Mouse (Mus musculus): ENCODE measurements around the gene Nmbr.

Gene Nmbr

GRCm38 (mm10) chr10:14705072-14706066 lies at the start of gene Nmbr, which contains the start of gene Vta1:
Nmbr (plus strand) TSS chr10:14705591.
Vta1 (minus strand) TSS chr10:14705560.
- CTCF ChIA-PET, result interaction anchor here in 1 of 4 experiments (1.0 kb wide), 1 partner anchor 301 kb away, joined by 5 read pairs; no protein-coding TSS in a partner anchor
- POLR2A ChIA-PET, result interaction anchor here in 1 of 4 experiments (0.6 kb wide), 1 partner anchor 23 kb away, joined by 3 read pairs; no protein-coding TSS in a partner anchor

GRCm38 (mm10) chr10:14660875-14661274 lies 44.5 kb upstream of the Nmbr start:
- POLR2A ChIA-PET, result no interaction called here
- CTCF ChIA-PET, result no interaction called here

GRCm38 (mm10) chr10:14666147-14666546 lies 39.2 kb upstream of the Nmbr start:
- ChIA-PET CTCF (no interaction called here), POLR2A (no interaction called here)

- POLR2A ChIA-PET, result interaction anchor here in 1 of 4 experiments (1.2 kb wide), 1 partner anchor 11 kb away, joined by 4 read pairs; no protein-coding TSS in a partner anchor
- CTCF ChIA-PET, result interaction anchor here in 3 of 4 experiments (0.6 to 2.4 kb wide), 7 partner anchors 12 to 345 kb away, joined by 3 to 15 read pairs (median 4); no protein-coding TSS in a partner anchor
Observed at GRCm38 (mm10) chr10:14685663-14686062, 19.7 kb upstream of the Nmbr start.

GRCm38 (mm10) chr10:14688785-14689442 lies 16.5 kb upstream of the Nmbr start:
- CTCF ChIA-PET, result no interaction called here
- POLR2A ChIA-PET, result no interaction called here

- ChIA-PET POLR2A (interaction anchor here in 2 of 4 experiments (1.1 to 1.3 kb wide), 2 partner anchors 10 to 12 kb away, joined by 3 read pairs; no protein-coding TSS in a partner anchor), CTCF (interaction anchor here in 1 of 4 experiments (1.1 kb wide), 1 partner anchor 299 kb away, joined by 3 read pairs; no protein-coding TSS in a partner anchor)
Observed at GRCm38 (mm10) chr10:14690349-14690748, 15.0 kb upstream of the Nmbr start.

GRCm38 (mm10) chr10:14703239-14703638 lies 2.2 kb upstream of the Nmbr start:
- ChIA-PET CTCF (no interaction called here), POLR2A (interaction anchor here in 2 of 4 experiments (1.2 to 1.5 kb wide), 2 partner anchors 24 to 120 kb away, joined by 3 read pairs; no protein-coding TSS in a partner anchor)

GRCm38 (mm10) chr10:14703830-14704420 lies 1.5 kb upstream of the Nmbr start:
- CTCF ChIA-PET, result no interaction called here
- POLR2A ChIA-PET, result interaction anchor here in 2 of 4 experiments (1.2 to 1.5 kb wide), 2 partner anchors 25 to 121 kb away, joined by 3 read pairs; no protein-coding TSS in a partner anchor

GRCm38 (mm10) chr10:14718114-14718513 lies 12.7 kb downstream of the Nmbr start, which contains the start of gene Gje1:
Gje1 (minus strand) TSS chr10:14718214.
- ChIA-PET CTCF (no interaction called here), POLR2A (no interaction called here)

- ChIA-PET CTCF (no interaction called here), POLR2A (no interaction called here)
Observed at GRCm38 (mm10) chr10:14725671-14726070, 20.3 kb downstream of the Nmbr start.

GRCm38 (mm10) chr10:14734285-14734684 lies 28.9 kb downstream of the Nmbr start:
- CTCF ChIA-PET, result no interaction called here
- POLR2A ChIA-PET, result no interaction called here

- ChIA-PET CTCF (no interaction called here), POLR2A (no interaction called here)
Observed at GRCm38 (mm10) chr10:14759665-14760558, 54.5 kb downstream of the Nmbr start.

- POLR2A ChIA-PET, result no interaction called here
- CTCF ChIA-PET, result interaction anchor here in 2 of 4 experiments (0.5 to 1.0 kb wide), 3 partner anchors 357 to 505 kb away, joined by 3 to 13 read pairs (median 3); no protein-coding TSS in a partner anchor
Observed at GRCm38 (mm10) chr10:14760618-14761017, 55.2 kb downstream of the Nmbr start.

GRCm38 (mm10) chr10:14770227-14770910 lies 65.0 kb downstream of the Nmbr start:
- POLR2A ChIA-PET, result no interaction called here
- CTCF ChIA-PET, result no interaction called here

- CTCF ChIA-PET, result no interaction called here
Observed at GRCm38 (mm10) chr10:14774499-14774898, 69.1 kb downstream of the Nmbr start.

GRCm38 (mm10) chr10:14789969-14790368 lies 84.6 kb downstream of the Nmbr start:
- ChIA-PET CTCF (no interaction called here), POLR2A (no interaction called here)

More at GRCm38 (mm10) chr10:14774499-14774898, 69.1 kb downstream of the Nmbr start:
- POLR2A ChIA-PET, result no interaction called here

- POLR2A ChIA-PET, result no interaction called here
- CTCF ChIA-PET, result no interaction called here
Observed at GRCm38 (mm10) chr10:14816970-14817369, 111.6 kb downstream of the Nmbr start.

Measured in embryonic stem cell, embryonic (primary cell).